In the genomic region with DNA sequence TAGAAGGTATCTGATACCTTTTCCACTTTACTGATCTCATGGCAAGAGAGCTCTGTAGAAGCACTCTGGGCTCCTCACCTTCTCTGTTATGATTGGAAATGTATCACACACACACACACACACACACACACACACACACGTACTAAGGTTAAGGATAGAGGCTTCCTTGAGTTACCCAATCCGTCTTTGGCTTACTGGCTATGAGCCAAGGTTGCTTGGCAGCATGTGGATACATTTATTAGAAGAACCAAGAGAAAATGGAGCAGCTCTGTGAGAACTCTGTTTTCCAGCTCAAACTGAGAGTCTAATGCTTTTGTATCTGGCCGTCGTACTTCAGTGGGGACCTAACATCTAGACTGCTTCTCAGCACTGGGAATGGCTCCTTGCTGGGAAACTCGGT, we compare ENCODE assay signal across 15 mouse cellular contexts. TPM values are rescaled to one million over a fixed set of nuclear protein-coding genes. Genes with fewer than 3 reads are reported as not detected.
A peak's percentile ranks its signal among the peaks of the same experiment; 100 is the strongest.
DNase-seq lines count a peak whose midpoint lies in the region; ATAC-seq lines count a peak whose summit lies in the region.
"Had no signal": no experiment of that assay in that cellular context is flagged by ENCODE, and none has a peak within 500 bp of the region (broad histone marks: within the 10 kb centered on the region; RNA-seq: fewer than 3 reads in every experiment).

No protein-coding gene starts in this region.

- H3K4me1 ChIP-seq in embryonic facial prominence, embryonic 11.5 days (ENCODE audit: control insufficient read depth, insufficient read depth, low read length), result peaks cover 5% of the 10 kb centered on the region; the same call in 1 of the 2 replicates
- peaks cover 47% of the 10 kb centered on the region for H3K4me1 ChIP-seq in embryonic facial prominence, embryonic 10.5 days
- H3K4me1 ChIP-seq in limb, embryonic 13.5 days, result peaks cover 32% of the 10 kb centered on the region
- H3K4me1 ChIP-seq in limb, embryonic 10.5 days, result peaks cover 28% of the 10 kb centered on the region
- H3K4me1 ChIP-seq in forebrain, embryonic 10.5 days, result 0 out of 2 replicates have a peak, but pooled peaks cover 3% of the 10 kb centered on the region
- H3K4me1 ChIP-seq: hindbrain, embryonic 15.5 days; neural tube, embryonic 12.5 days had no signal

- whole genome bisulfite sequencing in embryonic facial prominence, embryonic 11.5 days, result 76% methylated on average over 5 of the region's 5 CpGs
- WGBS in embryonic facial prominence, embryonic 10.5 days, result 83% methylated on average over 5 of the region's 5 CpGs
- 56% methylated on average over 5 of the region's 5 CpGs for WGBS in limb, embryonic 13.5 days
- 86% methylated on average over 5 of the region's 5 CpGs for WGBS in limb, embryonic 10.5 days
- WGBS in forebrain, embryonic 10.5 days, result 91% methylated on average over 5 of the region's 5 CpGs

- ATAC-seq in embryonic facial prominence, embryonic 11.5 days (replicated peaks; ENCODE audit: insufficient number of reproducible peaks, low FRiP score, low TSS enrichment, low read depth), result no peak
- no peak for ATAC-seq in limb, embryonic 13.5 days (ENCODE audit: low FRiP score, low read depth)
- no peak for ATAC-seq in CD4-positive, CD25-positive, alpha-beta regulatory T cell, adult 4 months
- ATAC-seq: forebrain, embryonic 15.5 days had no signal

- H3K27ac ChIP-seq in embryonic facial prominence, embryonic 11.5 days (replicated peaks; ENCODE audit: low read depth, low read length), result no peak overlapping the region
- H3K27ac ChIP-seq in embryonic facial prominence, embryonic 10.5 days (replicated peaks), result no peak overlapping the region; the same call in 1 of the 2 replicates
- H3K27ac ChIP-seq in limb, embryonic 13.5 days, result peak overlapping the region; percentile 63; the same call in 1 of the 2 replicates
- no peak overlapping the region for H3K27ac ChIP-seq in limb, embryonic 10.5 days
- no peak overlapping the region for H3K27ac ChIP-seq in forebrain, embryonic 10.5 days
- H3K27ac ChIP-seq: forebrain, embryonic 15.5 days; hindbrain, embryonic 15.5 days; limb, embryonic 12.5 days; neural tube, embryonic 12.5 days had no signal

- no peak overlapping the region for H3K9ac ChIP-seq in embryonic facial prominence, embryonic 11.5 days (replicated peaks; ENCODE audit: low read length)
- no peak overlapping the region for H3K9ac ChIP-seq in limb, embryonic 13.5 days
- H3K9ac ChIP-seq: forebrain, embryonic 15.5 days; hindbrain, embryonic 15.5 days; limb, embryonic 12.5 days; neural tube, embryonic 12.5 days had no signal

- no peaks in the 10 kb centered on the region for H3K9me3 ChIP-seq in embryonic facial prominence, embryonic 11.5 days (replicated peaks; ENCODE audit: control insufficient read depth, low read length)
- H3K9me3 ChIP-seq in embryonic facial prominence, embryonic 10.5 days, result no peaks in the 10 kb centered on the region
- no peaks in the 10 kb centered on the region for H3K9me3 ChIP-seq in limb, embryonic 13.5 days
- H3K9me3 ChIP-seq in limb, embryonic 10.5 days (replicated peaks), result no peaks in the 10 kb centered on the region
- H3K9me3 ChIP-seq in forebrain, embryonic 10.5 days, result no peaks in the 10 kb centered on the region
- H3K9me3 ChIP-seq: forebrain, embryonic 15.5 days; hindbrain, embryonic 15.5 days; limb, embryonic 12.5 days; neural tube, embryonic 12.5 days had no signal

- peak; percentile 8 for DNase-seq in embryonic facial prominence, embryonic 11.5 days (ENCODE audit: low spot score)
- DNase-seq in embryonic facial prominence, embryonic 10.5 days (ENCODE audit: low spot score), result no peak
- DNase-seq in limb, embryonic 10.5 days (ENCODE audit: low spot score), result no peak
- peak; percentile 58 to 60 for DNase-seq in cerebellum, postnatal 10 days
- DNase-seq in lung, postnatal 25 days (ENCODE audit: low spot score), result peak; percentile 43
- no peak for DNase-seq in forebrain, embryonic 10.5 days (ENCODE audit: extremely low spot score, low spot score)
- DNase-seq: kidney, postnatal 14 days; right cerebral cortex, adult 18-20 months had no signal

- no peak overlapping the region for H3K4me3 ChIP-seq in embryonic facial prominence, embryonic 11.5 days (ENCODE audit: low read depth, low read length)
- H3K4me3 ChIP-seq in embryonic facial prominence, embryonic 10.5 days, result no peak overlapping the region
- no peak overlapping the region for H3K4me3 ChIP-seq in limb, embryonic 13.5 days
- H3K4me3 ChIP-seq in limb, embryonic 10.5 days, result no peak overlapping the region
- no peak overlapping the region for H3K4me3 ChIP-seq in forebrain, embryonic 10.5 days
- H3K4me3 ChIP-seq: forebrain, embryonic 15.5 days; hindbrain, embryonic 15.5 days; limb, embryonic 12.5 days; neural tube, embryonic 12.5 days had no signal

- H3K36me3 ChIP-seq in embryonic facial prominence, embryonic 11.5 days (replicated peaks; ENCODE audit: control insufficient read depth, insufficient read depth, low read depth, low read length), result no peaks in the 10 kb centered on the region
- H3K36me3 ChIP-seq in embryonic facial prominence, embryonic 10.5 days (replicated peaks), result peaks cover 25% of the 10 kb centered on the region
- peaks cover 37% of the 10 kb centered on the region for H3K36me3 ChIP-seq in limb, embryonic 13.5 days
- peaks cover 5% of the 10 kb centered on the region for H3K36me3 ChIP-seq in limb, embryonic 10.5 days
- H3K36me3 ChIP-seq in forebrain, embryonic 10.5 days (replicated peaks), result peaks cover 56% of the 10 kb centered on the region

- H3K4me2 ChIP-seq in embryonic facial prominence, embryonic 11.5 days (ENCODE audit: low read depth, low read length), result no peak overlapping the region
- no peak overlapping the region for H3K4me2 ChIP-seq in limb, embryonic 13.5 days (replicated peaks)
- H3K4me2 ChIP-seq: forebrain, embryonic 15.5 days; hindbrain, embryonic 15.5 days; limb, embryonic 12.5 days; neural tube, embryonic 12.5 days had no signal

- H3K27me3 ChIP-seq in embryonic facial prominence, embryonic 11.5 days (ENCODE audit: control insufficient read depth, insufficient read depth, low read length), result no peaks in the 10 kb centered on the region
- no peaks in the 10 kb centered on the region for H3K27me3 ChIP-seq in embryonic facial prominence, embryonic 10.5 days (replicated peaks; ENCODE audit: low read depth, poor library complexity, severe bottlenecking)
- H3K27me3 ChIP-seq in limb, embryonic 13.5 days, result no peaks in the 10 kb centered on the region
- no peaks in the 10 kb centered on the region for H3K27me3 ChIP-seq in limb, embryonic 10.5 days (ENCODE audit: low read depth, poor library complexity, severe bottlenecking)
- H3K27me3 ChIP-seq in forebrain, embryonic 10.5 days (ENCODE audit: poor library complexity, severe bottlenecking), result no peaks in the 10 kb centered on the region
- H3K27me3 ChIP-seq: forebrain, embryonic 15.5 days; hindbrain, embryonic 15.5 days; limb, embryonic 12.5 days; neural tube, embryonic 12.5 days had no signal

RNA-seq across cellular contexts. Expression of a gene that starts 30.4 kb away (rescaled TPM):
- polyA plus RNA-seq in embryonic facial prominence, embryonic 11.5 days (2014; fragmentation: Nextera tagmentation; extraction: Ambion mirVana), result not detected in 2 replicates
- polyA plus RNA-seq in embryonic facial prominence, embryonic 10.5 days (2016; fragmentation: Nextera tagmentation; extraction: Ambion mirVana), result 0.13 and 0.15 TPM in 2 replicates
- polyA plus RNA-seq in limb, embryonic 13.5 days (2015; fragmentation: Nextera tagmentation; extraction: Ambion mirVana), result not detected in 2 replicates
- not detected in 2 replicates for polyA plus RNA-seq in limb, embryonic 10.5 days (2016; fragmentation: Nextera tagmentation; extraction: Ambion mirVana)
- polyA plus RNA-seq in CD4-positive, CD25-positive, alpha-beta regulatory T cell, adult 4 months (2017; shearing (Covaris generic)), result not detected
- 0.07 TPM in 1 of 2 replicates, not detected in the other for polyA plus RNA-seq in forebrain, embryonic 10.5 days (2016; fragmentation: Nextera tagmentation; extraction: Ambion mirVana)
- polyA plus RNA-seq: limb, embryonic 12.5 days; stomach, embryonic 14.5 days had no signal

RNA-seq across cellular contexts. Expression of a gene that starts 41.6 kb away (rescaled TPM):
- polyA plus RNA-seq in embryonic facial prominence, embryonic 11.5 days (2014; fragmentation: Nextera tagmentation; extraction: Ambion mirVana), result 1.2 and 1.3 TPM in 2 replicates
- 0.91 and 0.97 TPM in 2 replicates for polyA plus RNA-seq in embryonic facial prominence, embryonic 10.5 days (2016; fragmentation: Nextera tagmentation; extraction: Ambion mirVana)
- 0.28 and 0.68 TPM in 2 replicates for polyA plus RNA-seq in limb, embryonic 13.5 days (2015; fragmentation: Nextera tagmentation; extraction: Ambion mirVana)
- 0.53 and 0.64 TPM in 2 replicates for polyA plus RNA-seq in limb, embryonic 10.5 days (2016; fragmentation: Nextera tagmentation; extraction: Ambion mirVana)
- polyA plus RNA-seq in CD4-positive, CD25-positive, alpha-beta regulatory T cell, adult 4 months (2017; shearing (Covaris generic)), result not detected
- polyA plus RNA-seq in forebrain, embryonic 10.5 days (2016; fragmentation: Nextera tagmentation; extraction: Ambion mirVana), result 0.47 and 0.76 TPM in 2 replicates

Comparison
In these comparisons a context has a peak if more than half of its experiments do, and no peak if none do; other contexts are left out.
1. DNase-seq: peak in embryonic facial prominence, embryonic 11.5 days (single experiment), cerebellum, postnatal 10 days (2 of 2) and lung, postnatal 25 days (single experiment); none in embryonic facial prominence, embryonic 10.5 days (single experiment), limb, embryonic 10.5 days (single experiment) and forebrain, embryonic 10.5 days (single experiment).